Mouse (Mus musculus) erythroid progenitor cell, adult 5-6 weeks (primary cell): ENCODE measurements around the gene Fxyd3. TPM values are rescaled to one million over a fixed set of nuclear protein-coding genes. Genes with fewer than 3 reads are reported as not detected.

ENCODE experiments used
- total RNA-seq, 2 experiments: library from RNA; stranded (forward) in 1 of 2; stranded (reverse) in 1 of 2; fragments of 150-400 nt in 1 of 2; fragments of 186-747, 209-891 nt in 1 of 2; gene quantifications; 2 replicates each; pipeline versions ENCODE4 v1.2.3 to v1.2.4; 2015 to 2017; ENCODE audit warnings: low replicate concordance in 2 of 2

Gene Fxyd3
- total RNA-seq, 2 experiments from 2014 or later, result not detected

Other genes starting within 250 kb of the Fxyd3 start
- gene Ffar3, start 220.5 kb downstream of the Fxyd3 start, total RNA-seq (2015; ENCODE audit: low replicate concordance), result not detected in 2 replicates
- not detected in 2 replicates for gene Ffar3, start 220.5 kb downstream of the Fxyd3 start, total RNA-seq (2017; ENCODE audit: low replicate concordance)
- gene Ffar1, start 215.1 kb downstream of the Fxyd3 start, total RNA-seq (2015; ENCODE audit: low replicate concordance), result not detected in 2 replicates
- not detected in 2 replicates for gene Ffar1, start 215.1 kb downstream of the Fxyd3 start, total RNA-seq (2017; ENCODE audit: low replicate concordance)
- 2.9 and 3.6 TPM in 2 replicates for gene Cd22, start 196.4 kb downstream of the Fxyd3 start, total RNA-seq (2015; ENCODE audit: low replicate concordance)
- 1.0 and 3.3 TPM in 2 replicates for gene Cd22, start 196.4 kb downstream of the Fxyd3 start, total RNA-seq (2017; ENCODE audit: low replicate concordance)
- gene Mag, start 161.8 kb downstream of the Fxyd3 start, total RNA-seq (2015; ENCODE audit: low replicate concordance), result not detected in 2 replicates
- gene Mag, start 161.8 kb downstream of the Fxyd3 start, total RNA-seq (2017; ENCODE audit: low replicate concordance), result not detected in 2 replicates
- not detected in 2 replicates for gene Hamp2, start 152.0 kb downstream of the Fxyd3 start, total RNA-seq (2015; ENCODE audit: low replicate concordance)
- gene Hamp2, start 152.0 kb downstream of the Fxyd3 start, total RNA-seq (2017; ENCODE audit: low replicate concordance), result not detected in 2 replicates
- not detected in 2 replicates for gene Hamp, start 132.7 kb downstream of the Fxyd3 start, total RNA-seq (2015; ENCODE audit: low replicate concordance)
- gene Hamp, start 132.7 kb downstream of the Fxyd3 start, total RNA-seq (2017; ENCODE audit: low replicate concordance), result not detected in 2 replicates
- gene Usf2, start 119.9 kb downstream of the Fxyd3 start, total RNA-seq (2015; ENCODE audit: low replicate concordance), result 75.9 and 78.6 TPM in 2 replicates
- 121 and 139 TPM in 2 replicates for gene Usf2, start 119.9 kb downstream of the Fxyd3 start, total RNA-seq (2017; ENCODE audit: low replicate concordance)
- gene Lsr, start 103.2 kb downstream of the Fxyd3 start, total RNA-seq (2015; ENCODE audit: low replicate concordance), result not detected in 2 replicates
- 1.0 TPM in 1 of 2 replicates, not detected in the other for gene Lsr, start 103.2 kb downstream of the Fxyd3 start, total RNA-seq (2017; ENCODE audit: low replicate concordance)
- not detected in 2 replicates for gene Fam187b, start 102.9 kb downstream of the Fxyd3 start, total RNA-seq (2015; ENCODE audit: low replicate concordance)
- not detected in 2 replicates for gene Fam187b, start 102.9 kb downstream of the Fxyd3 start, total RNA-seq (2017; ENCODE audit: low replicate concordance)
- 112 and 145 TPM in 2 replicates for gene Fxyd5, start 34.2 kb downstream of the Fxyd3 start, total RNA-seq (2015; ENCODE audit: low replicate concordance)
- 54.3 and 76.5 TPM in 2 replicates for gene Fxyd5, start 34.2 kb downstream of the Fxyd3 start, total RNA-seq (2017; ENCODE audit: low replicate concordance)
- not detected in 2 replicates for gene Fxyd7, start 25.2 kb downstream of the Fxyd3 start, total RNA-seq (2015; ENCODE audit: low replicate concordance)
- gene Fxyd7, start 25.2 kb downstream of the Fxyd3 start, total RNA-seq (2017; ENCODE audit: low replicate concordance), result not detected in 2 replicates
- not detected in 2 replicates for gene Fxyd1, start 19.5 kb downstream of the Fxyd3 start, total RNA-seq (2015; ENCODE audit: low replicate concordance)
- not detected in 2 replicates for gene Fxyd1, start 19.5 kb downstream of the Fxyd3 start, total RNA-seq (2017; ENCODE audit: low replicate concordance)
- gene Lgi4, start 17.4 kb downstream of the Fxyd3 start, total RNA-seq (2015; ENCODE audit: low replicate concordance), result not detected in 2 replicates
- gene Lgi4, start 17.4 kb downstream of the Fxyd3 start, total RNA-seq (2017; ENCODE audit: low replicate concordance), result 0.51 TPM in 1 of 2 replicates, not detected in the other
- 5.9 TPM in 1 of 2 replicates, not detected in the other for gene Hpn, start 38.6 kb upstream of the Fxyd3 start, total RNA-seq (2015; ENCODE audit: low replicate concordance)
- gene Hpn, start 38.6 kb upstream of the Fxyd3 start, total RNA-seq (2017; ENCODE audit: low replicate concordance), result not detected in 2 replicates
- not detected in 2 replicates for gene Scn1b, start 50.3 kb upstream of the Fxyd3 start, total RNA-seq (2015; ENCODE audit: low replicate concordance)
- 1.3 TPM in 1 of 2 replicates, not detected in the other for gene Scn1b, start 50.3 kb upstream of the Fxyd3 start, total RNA-seq (2017; ENCODE audit: low replicate concordance)
- 19.1 and 38.6 TPM in 2 replicates for gene Gramd1a, start 79.2 kb upstream of the Fxyd3 start, total RNA-seq (2015; ENCODE audit: low replicate concordance)
- 6.7 and 29.1 TPM in 2 replicates for gene Gramd1a, start 79.2 kb upstream of the Fxyd3 start, total RNA-seq (2017; ENCODE audit: low replicate concordance)
- gene Scgb2b2, start 213.8 kb upstream of the Fxyd3 start, total RNA-seq (2015; ENCODE audit: low replicate concordance), result not detected in 2 replicates
- not detected in 2 replicates for gene Scgb2b2, start 213.8 kb upstream of the Fxyd3 start, total RNA-seq (2017; ENCODE audit: low replicate concordance)
- gene Scgb1b2, start 215.1 kb upstream of the Fxyd3 start, total RNA-seq (2015; ENCODE audit: low replicate concordance), result not detected in 2 replicates
- not detected in 2 replicates for gene Scgb1b2, start 215.1 kb upstream of the Fxyd3 start, total RNA-seq (2017; ENCODE audit: low replicate concordance)